Comparison of ENCODE assay signal across 8 mouse cellular contexts in genomic region chr13:56093680-56094079, GRCm38 (mm10). TPM values are rescaled to one million over a fixed set of nuclear protein-coding genes. Genes with fewer than 3 reads are reported as not detected.
DNase-seq lines count a peak whose midpoint lies in the region; ATAC-seq and TF ChIP-seq lines count a peak whose summit lies in the region.
"Had no signal": no experiment of that assay in that cellular context is flagged by ENCODE, and none has a peak within 500 bp of the region (broad histone marks: within the 10 kb centered on the region; RNA-seq: fewer than 3 reads in every experiment).

No protein-coding gene starts in this region.

- H3K9ac ChIP-seq in heart, embryonic 16.5 days (ENCODE audit: low read length) = no peak overlapping the region; the same call in 1 of the 2 replicates
- H3K9ac ChIP-seq in midbrain, embryonic 14.5 days (replicated peaks; ENCODE audit: low read length) = no peak overlapping the region
- H3K9ac ChIP-seq in heart, postnatal 0 days (replicated peaks; ENCODE audit: low read depth, low read length) = no peak overlapping the region
- no peak overlapping the region for H3K9ac ChIP-seq in midbrain, postnatal 0 days (replicated peaks; ENCODE audit: low read length, poor library complexity, severe bottlenecking)

- no peak overlapping the region for H3K4me2 ChIP-seq in heart, embryonic 16.5 days (ENCODE audit: low read depth, low read length)
- H3K4me2 ChIP-seq in midbrain, embryonic 14.5 days (ENCODE audit: low read length) = no peak overlapping the region
- H3K4me2 ChIP-seq in heart, postnatal 0 days (ENCODE audit: low read depth, low read length) = no peak overlapping the region
- H3K4me2 ChIP-seq in midbrain, postnatal 0 days (ENCODE audit: low read depth, low read length, poor library complexity, severe bottlenecking) = no peak overlapping the region

- peak overlapping the region; percentile 22 for H3K27ac ChIP-seq in heart, embryonic 16.5 days (ENCODE audit: low read length)
- H3K27ac ChIP-seq in midbrain, embryonic 14.5 days (replicated peaks; ENCODE audit: low read depth, low read length) = peak overlapping the region; percentile 49
- H3K27ac ChIP-seq in midbrain, embryonic 10.5 days (replicated peaks) = no peak overlapping the region
- H3K27ac ChIP-seq in heart, postnatal 0 days (ENCODE audit: low read depth) = peak overlapping the region; percentile 38; the same call in 1 of the 2 replicates
- 0 out of 2 replicates have a peak overlapping the region, but pooled peaks have one; percentile 27 for H3K27ac ChIP-seq in midbrain, postnatal 0 days (ENCODE audit: low read depth, low read length)

- H3K36me3 ChIP-seq in heart, embryonic 16.5 days (ENCODE audit: control insufficient read depth, insufficient read depth) = peaks cover 24% of the 10 kb centered on the region
- peaks cover 60% of the 10 kb centered on the region for H3K36me3 ChIP-seq in midbrain, embryonic 14.5 days (ENCODE audit: control insufficient read depth, insufficient read depth, low read length)
- peaks cover 95% of the 10 kb centered on the region for H3K36me3 ChIP-seq in midbrain, embryonic 10.5 days
- H3K36me3 ChIP-seq in heart, postnatal 0 days (replicated peaks; ENCODE audit: control insufficient read depth, insufficient read depth, low read length) = peaks cover 33% of the 10 kb centered on the region
- H3K36me3 ChIP-seq in midbrain, postnatal 0 days (ENCODE audit: insufficient read depth, low read length) = peaks cover 19% of the 10 kb centered on the region; the same call in 1 of the 2 replicates

- WGBS in heart, embryonic 16.5 days = 57% methylated on average over 3 of the region's 3 CpGs
- WGBS in midbrain, embryonic 14.5 days = 66% methylated on average over 3 of the region's 3 CpGs
- 94% methylated on average over 3 of the region's 3 CpGs for WGBS in midbrain, embryonic 10.5 days
- 38% methylated on average over 3 of the region's 3 CpGs for WGBS in heart, postnatal 0 days
- 68% methylated on average over 3 of the region's 3 CpGs for WGBS in midbrain, postnatal 0 days

- TF ChIP-seq CTCF in heart, postnatal 0 days (IDR thresholded peaks at IDR 0.05; ENCODE audit: low read depth) = no peak
- TF ChIP-seq CTCF in midbrain, postnatal 0 days (IDR thresholded peaks at IDR 0.05) = no peak

- no peaks in the 10 kb centered on the region for H3K9me3 ChIP-seq in heart, embryonic 16.5 days (replicated peaks; ENCODE audit: control insufficient read depth, low read length)
- no peaks in the 10 kb centered on the region for H3K9me3 ChIP-seq in midbrain, embryonic 14.5 days (ENCODE audit: control insufficient read depth, low read length)
- H3K9me3 ChIP-seq in midbrain, embryonic 10.5 days (replicated peaks) = no peaks in the 10 kb centered on the region
- H3K9me3 ChIP-seq in heart, postnatal 0 days (replicated peaks; ENCODE audit: control insufficient read depth, low read length) = no peaks in the 10 kb centered on the region
- H3K9me3 ChIP-seq in midbrain, postnatal 0 days (ENCODE audit: low read length) = no peaks in the 10 kb centered on the region

- H3K27me3 ChIP-seq in heart, embryonic 16.5 days (ENCODE audit: control insufficient read depth, insufficient read depth, low read length) = no peaks in the 10 kb centered on the region
- no peaks in the 10 kb centered on the region for H3K27me3 ChIP-seq in midbrain, embryonic 14.5 days (ENCODE audit: control insufficient read depth, insufficient read depth, low read length)
- no peaks in the 10 kb centered on the region for H3K27me3 ChIP-seq in midbrain, embryonic 10.5 days (ENCODE audit: low read depth, poor library complexity, severe bottlenecking)
- H3K27me3 ChIP-seq in heart, postnatal 0 days (ENCODE audit: control insufficient read depth, insufficient read depth, low read length) = no peaks in the 10 kb centered on the region
- no peaks in the 10 kb centered on the region for H3K27me3 ChIP-seq in midbrain, postnatal 0 days (ENCODE audit: insufficient read depth, low read length)

- no peak for TF ChIP-seq EP300 in heart, postnatal 0 days (IDR thresholded peaks at IDR 0.05; ENCODE audit: low read depth)

- ATAC-seq in heart, embryonic 16.5 days (replicated peaks; ENCODE audit: extremely low read depth, insufficient read depth, low FRiP score) = no peak
- no peak for ATAC-seq in midbrain, embryonic 14.5 days (ENCODE audit: low FRiP score, low TSS enrichment)
- ATAC-seq in heart, postnatal 0 days (ENCODE audit: insufficient read depth, low read depth) = no peak
- no peak for ATAC-seq in midbrain, postnatal 0 days (ENCODE audit: low FRiP score)

- DNase-seq in heart, adult 8-10 months (ENCODE audit: low spot score) = no peak
- DNase-seq in midbrain, embryonic 14.5 days = peak; percentile 65
- DNase-seq in midbrain, embryonic 10.5 days (ENCODE audit: low spot score) = no peak
- no peak for DNase-seq in heart, postnatal 0 days (ENCODE audit: low spot score)
- peak; percentile 80 for DNase-seq in midbrain, postnatal 0 days (ENCODE audit: low spot score)
- no peak for DNase-seq in adrenal gland, postnatal 25 days
- DNase-seq: lung, postnatal 4 days had no signal

- no peak overlapping the region for H3K4me3 ChIP-seq in heart, embryonic 16.5 days (ENCODE audit: low read length)
- no peak overlapping the region for H3K4me3 ChIP-seq in midbrain, embryonic 14.5 days (replicated peaks; ENCODE audit: low read depth, low read length)
- H3K4me3 ChIP-seq in midbrain, embryonic 10.5 days = no peak overlapping the region
- no peak overlapping the region for H3K4me3 ChIP-seq in heart, postnatal 0 days (ENCODE audit: low read depth, low read length)
- H3K4me3 ChIP-seq in midbrain, postnatal 0 days (ENCODE audit: low read depth, low read length) = no peak overlapping the region

- peaks cover 39% of the 10 kb centered on the region for H3K4me1 ChIP-seq in heart, embryonic 16.5 days (ENCODE audit: control insufficient read depth, insufficient read depth, low read length)
- H3K4me1 ChIP-seq in midbrain, embryonic 14.5 days (ENCODE audit: control insufficient read depth, insufficient read depth, low read length) = peaks cover 13% of the 10 kb centered on the region; the same call in 1 of the 2 replicates
- H3K4me1 ChIP-seq in midbrain, embryonic 10.5 days = no peaks in the 10 kb centered on the region
- H3K4me1 ChIP-seq in heart, postnatal 0 days (ENCODE audit: control insufficient read depth, insufficient read depth) = peaks cover 40% of the 10 kb centered on the region
- no peaks in the 10 kb centered on the region for H3K4me1 ChIP-seq in midbrain, postnatal 0 days (ENCODE audit: insufficient read depth, low read length)

RNA-seq across cellular contexts. Expression of gene H2afy, which starts 42.5 kb away (rescaled TPM):
- polyA plus RNA-seq in heart, embryonic 16.5 days (2015; fragmentation: Nextera tagmentation; extraction: Ambion mirVana) = 114 and 120 TPM in 2 replicates
- 10 to 100 TPM; 39.0 to 48.2 (median 45.6) TPM for total RNA-seq in heart, adult 8-10 months (2022)
- polyA plus RNA-seq in midbrain, embryonic 14.5 days (2014; fragmentation: Nextera tagmentation; extraction: Ambion mirVana) = 292 and 355 TPM in 2 replicates
- polyA plus RNA-seq in midbrain, embryonic 10.5 days (2016; fragmentation: Nextera tagmentation; extraction: Ambion mirVana) = 526 and 546 TPM in 2 replicates
- 45.0 and 93.1 TPM in 2 replicates for total RNA-seq in heart, postnatal 0 days (2014; rRNA removed; ENCODE audit: low replicate concordance)
- 61.7 and 62.0 TPM in 2 replicates for polyA plus RNA-seq in heart, postnatal 0 days (2015; fragmentation: Nextera tagmentation; extraction: Ambion mirVana)
- total RNA-seq in midbrain, postnatal 0 days (2014; rRNA removed) = 117 and 163 TPM in 2 replicates
- 121 and 134 TPM in 2 replicates for polyA plus RNA-seq in midbrain, postnatal 0 days (2015; fragmentation: Nextera tagmentation; extraction: Ambion mirVana)
- 128 and 133 TPM in 2 replicates for total RNA-seq in adrenal gland, postnatal 25 days (2021)

Comparison
In these comparisons a context has a peak if more than half of its experiments do, and no peak if none do; other contexts are left out.
1. DNase-seq: peak in midbrain, embryonic 14.5 days (single experiment) and midbrain, postnatal 0 days (single experiment); none in heart, adult 8-10 months (single experiment), midbrain, embryonic 10.5 days (single experiment), heart, postnatal 0 days (single experiment) and adrenal gland, postnatal 25 days (single experiment).